Mouse (Mus musculus): ENCODE data around the gene Ralgps1. TPM values are rescaled to one million over a fixed set of nuclear protein-coding genes. Genes with fewer than 3 reads are reported as not detected.

Gene Ralgps1
- polyA plus RNA-seq, 1 experiment from 2014 or later: 6.9 TPM

- Histone ChIP-seq H3K9me3 (replicated peaks) (no peaks in the 10 kb centered on the region), H3K4me1 (peaks cover 8% of the 10 kb centered on the region), H3K27ac (replicated peaks) (no peak overlapping the region), H3K36me3 (peaks cover 3% of the 10 kb centered on the region; the same call in 1 of the 2 replicates), H3K27me3 (ENCODE audit: low read depth, poor library complexity, severe bottlenecking) (no peaks in the 10 kb centered on the region), H3K4me3 (no peak overlapping the region)
- WGBS: 95% methylated on average over 2 of the region's 2 CpGs
- no peak for DNase-seq (ENCODE audit: low spot score)
Observed at GRCm38 (mm10) chr2:33162126-33162525, 209.2 kb downstream of the Ralgps1 start.

DNA sequence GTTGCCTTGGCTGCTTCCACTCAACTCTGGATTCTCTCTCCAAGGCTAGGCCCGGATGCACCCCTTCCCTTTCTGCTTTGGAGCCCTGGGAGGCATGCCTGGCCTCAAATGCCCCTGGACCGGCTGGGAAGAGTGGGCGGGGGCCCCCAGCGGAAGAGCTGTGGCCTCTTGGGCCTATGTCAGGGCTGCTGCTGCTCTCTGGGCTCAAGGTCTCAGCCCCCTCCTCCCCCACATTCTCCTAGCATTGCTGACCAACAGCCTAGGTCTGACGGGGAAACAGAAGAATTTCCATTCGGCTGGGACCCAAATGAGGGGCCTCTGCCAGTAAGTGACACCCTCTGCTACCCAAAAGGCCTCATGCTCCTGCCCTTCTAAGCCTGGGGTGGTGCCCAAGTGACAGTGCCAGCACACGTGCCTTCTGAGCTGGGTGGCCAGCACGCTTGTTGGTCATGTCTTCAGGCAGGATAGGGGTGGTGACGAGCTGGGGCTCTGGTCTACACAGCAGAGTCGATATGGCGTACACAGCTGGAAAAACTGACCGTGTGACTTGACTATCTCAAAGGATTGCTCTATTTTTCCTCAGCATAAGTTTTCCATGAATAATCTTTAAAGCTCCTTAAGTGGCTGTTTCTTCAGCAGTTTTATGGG lies 210.8 kb downstream of the Ralgps1 start:
- H3K4me1 ChIP-seq: peaks cover 8% of the 10 kb centered on the region
- no peak for DNase-seq (ENCODE audit: low spot score)
- peaks cover 3% of the 10 kb centered on the region; the same call in 1 of the 2 replicates for H3K36me3 ChIP-seq
- H3K9me3 ChIP-seq (replicated peaks): no peaks in the 10 kb centered on the region
- H3K27me3 ChIP-seq (ENCODE audit: low read depth, poor library complexity, severe bottlenecking): no peaks in the 10 kb centered on the region
- no peak overlapping the region for H3K4me3 ChIP-seq
- WGBS: 84% methylated on average over 12 of the region's 12 CpGs
- peak overlapping the region; percentile 23 for H3K27ac ChIP-seq (replicated peaks)

DNA sequence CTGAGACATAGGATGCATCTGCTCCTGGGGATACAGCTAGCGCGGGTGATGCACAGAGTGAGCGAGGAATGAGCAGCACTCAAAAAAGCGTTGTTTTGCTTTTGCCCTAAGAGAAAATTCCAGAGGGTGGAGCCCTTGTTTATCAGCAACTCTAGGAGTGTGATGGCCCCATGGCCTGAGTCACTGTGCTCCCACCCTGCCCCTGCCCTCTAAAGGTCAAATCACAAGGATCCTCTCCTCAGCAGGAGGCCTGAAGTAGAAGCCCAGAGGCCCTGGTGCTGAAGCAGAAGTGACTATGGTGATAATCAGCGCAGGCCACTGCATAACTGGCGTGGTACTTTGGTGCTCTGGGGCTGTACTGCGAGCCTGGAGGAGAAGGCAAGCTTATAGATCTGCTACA lies 211.7 kb downstream of the Ralgps1 start:
- Histone ChIP-seq H3K36me3 (peaks cover 3% of the 10 kb centered on the region; the same call in 1 of the 2 replicates), H3K9me3 (replicated peaks) (no peaks in the 10 kb centered on the region), H3K4me1 (peaks cover 5% of the 10 kb centered on the region), H3K27me3 (ENCODE audit: low read depth, poor library complexity, severe bottlenecking) (no peaks in the 10 kb centered on the region), H3K27ac (replicated peaks) (peak overlapping the region; percentile 23), H3K4me3 (no peak overlapping the region)
- 81% methylated on average over 7 of the region's 7 CpGs for WGBS
- DNase-seq (ENCODE audit: low spot score): no peak

DNA sequence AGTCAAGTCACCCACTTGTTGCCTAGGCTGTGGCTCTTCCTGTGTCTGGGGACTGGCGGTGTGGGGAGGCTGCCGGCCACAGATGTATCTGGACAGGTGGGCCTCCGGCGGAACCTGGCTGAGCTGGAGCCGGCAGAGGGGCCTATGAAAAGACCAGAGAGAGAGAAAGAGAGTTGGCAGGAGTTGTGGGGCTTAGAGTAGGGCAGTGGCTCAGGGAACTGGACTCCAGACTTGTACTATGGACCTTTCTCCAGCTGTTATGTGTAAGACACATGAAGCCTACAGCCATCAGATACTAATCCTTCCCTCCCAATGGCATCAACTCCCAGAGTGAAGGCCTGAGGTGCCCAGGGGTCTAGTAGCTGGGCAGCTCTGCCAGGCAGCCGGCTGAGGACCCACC lies 212.4 kb downstream of the Ralgps1 start:
- peaks cover 3% of the 10 kb centered on the region; the same call in 1 of the 2 replicates for H3K36me3 ChIP-seq
- DNase-seq (ENCODE audit: low spot score): no peak
- no peaks in the 10 kb centered on the region for H3K9me3 ChIP-seq (replicated peaks)
- H3K27ac ChIP-seq (replicated peaks): no peak overlapping the region
- 87% methylated on average over 6 of the region's 6 CpGs for WGBS
- no peaks in the 10 kb centered on the region for H3K27me3 ChIP-seq (ENCODE audit: low read depth, poor library complexity, severe bottlenecking)
- H3K4me3 ChIP-seq: no peak overlapping the region
- peaks cover 5% of the 10 kb centered on the region for H3K4me1 ChIP-seq

DNA sequence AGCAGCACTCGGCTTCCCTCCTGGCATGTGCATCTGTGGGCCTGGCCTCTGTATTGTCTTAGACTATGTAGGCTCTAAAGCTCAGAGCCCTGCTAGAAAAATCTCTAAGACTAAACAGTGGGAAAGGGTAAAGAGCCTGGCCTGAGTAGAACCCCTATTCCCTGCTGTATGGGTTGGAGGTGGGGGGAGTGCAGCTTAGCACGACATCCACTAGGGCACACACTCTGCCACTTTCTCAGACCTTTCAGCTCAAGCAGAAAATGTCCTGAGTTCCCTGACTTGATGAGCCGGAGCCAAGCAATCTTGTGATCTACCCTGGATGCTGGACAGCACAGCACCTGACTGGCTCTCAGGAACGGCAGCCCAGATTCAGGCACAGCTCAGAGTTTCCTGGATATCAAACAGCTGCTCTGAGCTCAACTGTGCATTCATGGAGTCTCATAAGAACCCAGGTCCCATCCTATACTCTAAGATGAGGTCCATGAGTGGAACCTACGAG lies 215.0 kb downstream of the Ralgps1 start:
- peaks cover 9% of the 10 kb centered on the region for H3K4me1 ChIP-seq
- H3K27ac ChIP-seq (replicated peaks): no peak overlapping the region
- H3K36me3 ChIP-seq: peaks cover 3% of the 10 kb centered on the region; the same call in 1 of the 2 replicates
- H3K4me3 ChIP-seq: no peak overlapping the region
- no peaks in the 10 kb centered on the region for H3K27me3 ChIP-seq (ENCODE audit: low read depth, poor library complexity, severe bottlenecking)
- no peak for DNase-seq (ENCODE audit: low spot score)
- H3K9me3 ChIP-seq (replicated peaks): no peaks in the 10 kb centered on the region
- WGBS: 82% methylated on average over 5 of the region's 5 CpGs

GRCm38 (mm10) chr2:33154751-33155372 lies 216.4 kb downstream of the Ralgps1 start:
- WGBS: 24% methylated on average over 5 of the region's 5 CpGs
- H3K27ac ChIP-seq (replicated peaks): peak overlapping the region; percentile 20; the same call in 1 of the 2 replicates

DNA sequence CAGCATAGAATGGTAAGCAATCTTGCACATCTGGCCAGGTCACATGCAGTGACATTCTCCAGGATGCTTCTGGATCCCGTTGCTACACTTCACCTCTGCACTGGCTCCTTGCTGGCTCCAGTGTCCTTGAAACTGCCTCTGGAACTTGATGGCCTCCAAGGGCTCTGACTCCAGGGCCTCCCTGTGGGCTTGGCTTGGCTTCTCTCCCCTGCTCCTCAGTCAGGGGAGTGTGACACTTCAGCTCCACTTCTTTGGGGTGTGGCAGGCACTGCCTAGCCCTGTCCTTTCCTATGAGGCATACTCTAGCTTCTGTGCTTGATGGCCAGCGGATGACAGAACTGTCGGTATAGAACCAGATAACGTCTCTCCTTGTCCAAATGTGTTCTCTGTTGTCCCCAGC lies 224.3 kb downstream of the Ralgps1 start:
- H3K36me3 ChIP-seq: no peaks in the 10 kb centered on the region
- no peak overlapping the region for H3K27ac ChIP-seq (replicated peaks)
- no peak overlapping the region for H3K4me3 ChIP-seq
- H3K9me3 ChIP-seq (replicated peaks): no peaks in the 10 kb centered on the region
- WGBS: 92% methylated on average over 4 of the region's 4 CpGs
- H3K27me3 ChIP-seq (ENCODE audit: low read depth, poor library complexity, severe bottlenecking): no peaks in the 10 kb centered on the region
- DNase-seq (ENCODE audit: low spot score): no peak
- no peaks in the 10 kb centered on the region for H3K4me1 ChIP-seq

More at GRCm38 (mm10) chr2:33154751-33155372, 216.4 kb downstream of the Ralgps1 start:
- Histone ChIP-seq H3K4me1 (peaks cover 4% of the 10 kb centered on the region), H3K9me3 (replicated peaks) (no peaks in the 10 kb centered on the region), H3K27me3 (ENCODE audit: low read depth, poor library complexity, severe bottlenecking) (no peaks in the 10 kb centered on the region), H3K36me3 (peaks cover 3% of the 10 kb centered on the region; the same call in 1 of the 2 replicates), H3K4me3 (no peak overlapping the region)
- DNase-seq (ENCODE audit: low spot score): peak; percentile 73

DNA sequence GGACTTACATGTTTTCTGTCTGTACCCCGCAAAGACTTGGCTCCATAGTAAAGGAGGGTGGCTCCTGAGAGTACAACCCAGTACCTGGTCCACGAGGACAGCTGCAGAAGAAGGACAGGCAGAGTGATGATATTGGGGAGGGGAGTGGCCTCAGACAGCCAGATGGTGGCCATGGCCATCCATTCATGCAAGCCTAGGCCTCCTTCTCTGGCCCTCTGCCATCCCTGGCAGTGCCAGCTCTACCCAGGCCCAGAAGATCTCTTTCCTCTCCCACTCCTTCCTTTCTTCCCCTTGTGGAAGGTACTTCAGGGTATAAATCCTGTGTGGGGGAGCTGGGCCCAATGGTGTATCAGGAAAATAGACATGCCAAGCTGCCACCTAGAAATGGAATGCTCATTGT lies 228.0 kb downstream of the Ralgps1 start:
- H3K27ac ChIP-seq (replicated peaks): no peak overlapping the region
- 88% methylated on average over 2 of the region's 2 CpGs for WGBS

GRCm38 (mm10) chr2:33138491-33138890 lies 232.8 kb downstream of the Ralgps1 start:
- Histone ChIP-seq H3K9me3 (replicated peaks) (no peaks in the 10 kb centered on the region), H3K27ac (replicated peaks) (no peak overlapping the region), H3K4me1 (no peaks in the 10 kb centered on the region), H3K36me3 (no peaks in the 10 kb centered on the region), H3K27me3 (ENCODE audit: low read depth, poor library complexity, severe bottlenecking) (peaks cover 8% of the 10 kb centered on the region; the same call in 1 of the 2 replicates), H3K4me3 (no peak overlapping the region)
- WGBS: 91% methylated on average over 2 of the region's 2 CpGs
- no peak for DNase-seq (ENCODE audit: low spot score)

More for the DNA sequence above, 228.0 kb downstream of the Ralgps1 start:
- H3K27me3 ChIP-seq (ENCODE audit: low read depth, poor library complexity, severe bottlenecking): no peaks in the 10 kb centered on the region
- no peaks in the 10 kb centered on the region for H3K36me3 ChIP-seq
- DNase-seq (ENCODE audit: low spot score): no peak
- H3K9me3 ChIP-seq (replicated peaks): no peaks in the 10 kb centered on the region
- H3K4me3 ChIP-seq: no peak overlapping the region
- H3K4me1 ChIP-seq: no peaks in the 10 kb centered on the region

DNA sequence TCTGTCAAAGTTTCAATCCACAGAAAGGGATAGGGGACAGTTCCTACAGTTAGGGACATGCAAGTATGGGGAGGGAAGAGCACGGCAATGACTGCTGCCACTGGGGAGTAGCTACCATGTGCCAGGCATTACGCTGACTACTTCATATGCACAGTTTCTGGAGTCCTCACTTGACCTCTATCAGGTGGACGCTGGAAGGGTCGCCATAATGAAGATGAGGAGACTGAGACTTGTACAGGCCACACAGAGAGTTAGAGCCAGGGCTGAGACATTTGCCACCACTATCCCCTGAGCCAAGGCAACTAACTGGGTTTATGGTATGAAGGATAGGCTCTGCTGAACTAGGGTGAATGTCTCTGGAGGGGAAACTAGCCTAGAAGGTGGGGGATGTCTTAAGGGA lies 233.6 kb downstream of the Ralgps1 start:
- H3K9me3 ChIP-seq (replicated peaks): no peaks in the 10 kb centered on the region
- peaks cover 16% of the 10 kb centered on the region for H3K27me3 ChIP-seq (ENCODE audit: low read depth, poor library complexity, severe bottlenecking)
- 92% methylated on average over 4 of the region's 4 CpGs for WGBS
- no peak overlapping the region for H3K27ac ChIP-seq (replicated peaks)
- no peak overlapping the region for H3K4me3 ChIP-seq
- H3K4me1 ChIP-seq: no peaks in the 10 kb centered on the region
- DNase-seq (ENCODE audit: low spot score): no peak
- H3K36me3 ChIP-seq: no peaks in the 10 kb centered on the region

GRCm38 (mm10) chr2:33137244-33137643 lies 234.0 kb downstream of the Ralgps1 start:
- H3K4me3 ChIP-seq: no peak overlapping the region
- peaks cover 21% of the 10 kb centered on the region for H3K27me3 ChIP-seq (ENCODE audit: low read depth, poor library complexity, severe bottlenecking)
- WGBS: 95% methylated on average over 9 of the region's 9 CpGs
- DNase-seq (ENCODE audit: low spot score): no peak
- no peaks in the 10 kb centered on the region for H3K36me3 ChIP-seq
- H3K9me3 ChIP-seq (replicated peaks): no peaks in the 10 kb centered on the region
- no peak overlapping the region for H3K27ac ChIP-seq (replicated peaks)
- peaks cover 1% of the 10 kb centered on the region for H3K4me1 ChIP-seq

DNA sequence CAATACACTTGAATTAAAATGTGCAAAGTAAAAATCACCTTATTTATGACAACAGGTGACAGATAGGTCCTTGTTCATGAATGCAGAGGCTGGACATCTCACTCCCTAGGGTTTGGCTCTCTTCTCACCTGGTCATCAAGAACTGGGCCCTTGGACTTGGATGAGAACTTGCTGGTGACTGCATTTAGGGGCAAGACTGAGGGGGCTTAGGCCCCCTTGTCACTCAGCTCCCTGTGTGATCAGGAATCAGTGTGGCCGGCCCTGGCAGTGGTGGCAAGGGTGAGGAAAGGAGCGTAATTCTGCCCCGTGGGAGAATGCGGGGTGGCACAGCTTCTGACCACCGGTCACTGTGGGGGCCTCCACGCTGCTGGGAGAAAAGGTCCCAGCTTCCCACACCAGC lies 234.9 kb downstream of the Ralgps1 start:
- Histone ChIP-seq H3K4me3 (no peak overlapping the region), H3K4me1 (peaks cover 10% of the 10 kb centered on the region), H3K36me3 (no peaks in the 10 kb centered on the region), H3K9me3 (replicated peaks) (no peaks in the 10 kb centered on the region), H3K27me3 (ENCODE audit: low read depth, poor library complexity, severe bottlenecking) (peaks cover 30% of the 10 kb centered on the region), H3K27ac (replicated peaks) (0 out of 2 replicates have a peak overlapping the region, but pooled peaks have one; percentile 28)
- WGBS: 91% methylated on average over 6 of the region's 6 CpGs
- no peak for DNase-seq (ENCODE audit: low spot score)
